Mouse (Mus musculus) fat pad, adult 2 months (tissue): ENCODE results near the gene Krt19.

ENCODE experiments used
- DNase-seq: peaks from one replicate; pipeline ENCODE4 v3.0.0-alpha.2; 2011; ENCODE audit warnings: low read depth, low spot score; ENCODE audit errors: extremely low read depth

The Krt19 gene

GRCm38 (mm10) chr11:100137693-100138092 is 10.8 kb downstream of the Krt19 start:
- no peak for DNase-seq

- no peak for DNase-seq
These were observed 11.9 kb downstream of the Krt19 start for GRCm38 (mm10) chr11:100136559-100136958.

DNA sequence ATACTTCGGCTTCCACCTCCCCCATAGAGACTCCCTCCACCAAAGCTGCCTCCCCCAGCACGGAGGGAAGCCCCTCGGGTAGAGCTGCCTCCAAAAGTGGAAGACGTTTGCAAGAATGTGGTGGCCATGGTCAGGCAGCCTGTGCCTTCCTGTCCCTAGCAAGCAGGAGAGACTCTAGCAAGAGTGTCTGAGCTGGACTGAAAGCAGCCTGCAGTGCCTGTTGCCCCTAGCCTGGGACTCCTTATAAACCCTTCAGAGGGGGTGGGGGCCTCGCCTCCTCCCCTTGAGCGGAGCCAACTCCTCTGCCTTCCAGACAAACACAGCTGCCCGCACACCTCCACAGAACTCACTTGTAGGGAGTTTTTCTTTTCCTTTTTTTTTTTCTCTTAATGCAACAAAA is 12.7 kb downstream of the Krt19 start, which contains the start of gene Krt15:
Gene Krt15 (minus strand): TSS at position 198 of the 400 bp plus-strand sequence.
- DNase-seq = no peak

DNA sequence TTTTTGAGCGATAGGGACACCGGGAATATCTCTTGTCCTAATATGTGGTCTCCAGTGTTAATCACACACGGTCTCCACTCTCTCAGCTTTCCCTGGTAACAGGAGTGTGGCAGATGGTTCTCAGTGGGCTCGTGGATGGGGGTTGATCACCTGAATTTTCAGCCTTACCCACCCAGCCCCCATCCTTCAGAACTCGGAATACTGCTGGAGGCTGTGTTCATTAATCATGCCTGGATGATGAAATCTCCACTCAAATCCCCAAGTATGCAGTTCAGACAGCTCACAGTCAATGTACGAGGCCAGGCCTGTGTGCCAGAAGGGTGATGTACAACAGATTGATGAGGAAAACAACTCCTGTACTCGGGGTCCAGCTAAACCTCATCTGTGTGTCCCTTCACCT is 23.6 kb downstream of the Krt19 start:
- no peak for DNase-seq

- DNase-seq = no peak
These were observed 27.0 kb downstream of the Krt19 start, which contains the start of gene Krt13 for GRCm38 (mm10) chr11:100121466-100121865. Gene Krt13, minus strand, starts transcription at chr11:100121566.

DNA sequence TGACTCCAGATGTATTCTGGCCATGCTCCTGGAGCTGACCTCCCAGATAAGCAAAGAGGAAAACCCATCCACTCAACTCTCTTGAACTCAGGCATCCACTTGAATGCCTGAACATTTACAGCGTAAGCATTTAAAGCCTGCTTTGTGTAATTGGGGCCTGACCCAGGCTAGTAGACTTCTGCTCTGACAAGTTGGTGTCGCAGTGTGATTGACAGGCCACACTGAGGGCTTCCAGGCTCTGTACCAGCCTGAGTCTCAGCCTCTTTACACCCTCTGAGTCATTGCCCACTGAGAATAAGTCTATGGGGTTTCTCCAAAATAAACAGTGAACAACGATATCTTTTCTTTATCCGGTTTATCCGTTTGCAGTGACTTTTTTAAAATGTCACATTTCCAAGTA is 28.1 kb downstream of the Krt19 start:
- no peak for DNase-seq

DNA sequence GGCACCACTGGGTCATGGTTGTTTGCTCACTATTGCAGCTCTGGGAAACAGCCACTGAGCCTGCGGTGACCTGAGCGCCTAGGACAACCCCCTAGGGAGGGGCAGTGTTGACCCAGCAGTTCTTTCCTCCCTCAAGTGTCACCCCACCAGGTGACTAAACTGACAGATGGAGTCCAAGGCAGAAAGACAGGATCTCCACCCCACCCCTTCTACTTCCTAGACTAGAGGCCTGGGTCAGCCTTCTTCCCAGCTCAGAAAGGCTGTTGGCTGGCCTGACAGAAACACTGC is 34.8 kb downstream of the Krt19 start:
- DNase-seq = no peak

GRCm38 (mm10) chr11:100112935-100113741 is 35.3 kb downstream of the Krt19 start:
- DNase-seq = no peak

DNA sequence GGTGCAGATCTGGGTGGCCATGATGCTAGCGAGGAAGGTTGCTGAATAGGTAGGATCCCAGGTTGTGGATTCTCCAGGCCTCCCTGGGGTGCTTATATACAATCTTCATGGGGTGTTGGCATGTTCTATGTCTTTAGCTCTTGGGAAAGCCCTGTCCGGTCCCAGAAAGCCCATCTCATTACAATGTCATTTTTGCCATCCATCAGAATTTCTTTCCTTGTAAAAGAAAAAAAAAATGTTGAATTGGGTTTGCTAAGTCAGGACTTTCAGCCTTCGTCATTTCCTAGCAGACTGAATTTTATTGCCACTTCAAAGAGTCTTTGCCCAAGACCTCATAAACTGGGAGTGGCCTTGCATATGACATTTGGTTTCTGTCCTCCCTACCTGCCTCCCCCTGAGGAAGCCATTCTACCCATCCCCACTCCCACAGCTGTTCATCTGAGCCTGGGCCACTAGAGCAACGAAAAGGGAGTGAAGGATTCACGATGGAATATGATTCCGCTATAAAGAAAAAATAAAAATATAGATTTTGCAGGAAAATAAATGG is 42.8 kb downstream of the Krt19 start, which contains the start of gene Krt36:
Gene Krt36 (minus strand): TSS at position 51 of the 547 bp plus-strand sequence.
- no peak for DNase-seq

DNA sequence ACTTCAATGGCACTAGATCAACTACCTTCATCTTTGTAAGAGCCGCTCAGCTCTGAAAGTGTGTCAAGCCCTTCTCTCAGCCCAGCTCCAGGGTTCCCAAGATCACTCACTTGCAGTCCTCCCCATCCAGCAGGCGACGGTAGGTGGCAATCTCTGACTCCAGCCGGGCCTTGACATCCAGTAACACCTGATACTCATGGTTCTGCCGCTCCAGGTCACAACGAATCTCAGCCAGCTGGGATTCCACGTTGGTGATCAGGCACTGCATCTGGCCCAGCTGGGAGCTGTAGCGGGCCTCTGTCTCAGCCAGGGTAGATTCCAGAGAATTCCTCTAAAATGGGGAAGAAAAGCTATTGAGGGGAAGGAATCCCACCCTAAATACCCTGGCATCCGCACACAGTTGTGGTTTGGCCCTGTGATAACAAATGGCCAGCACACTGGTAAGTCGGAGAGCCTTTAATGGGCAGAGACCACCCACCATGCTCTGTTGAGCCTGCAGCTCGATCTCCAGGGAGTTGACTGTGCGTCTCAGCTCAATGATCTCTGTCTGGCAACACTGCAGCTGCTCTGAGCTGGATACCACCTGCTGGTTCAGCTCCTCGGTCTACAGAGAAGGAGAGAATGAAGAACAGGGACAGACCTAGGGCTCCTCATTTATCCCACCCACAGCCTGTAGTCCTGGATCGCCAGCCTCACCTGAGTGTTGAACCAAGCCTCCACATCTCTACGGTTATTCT is 45.6 kb downstream of the Krt19 start:
- no peak for DNase-seq

DNA sequence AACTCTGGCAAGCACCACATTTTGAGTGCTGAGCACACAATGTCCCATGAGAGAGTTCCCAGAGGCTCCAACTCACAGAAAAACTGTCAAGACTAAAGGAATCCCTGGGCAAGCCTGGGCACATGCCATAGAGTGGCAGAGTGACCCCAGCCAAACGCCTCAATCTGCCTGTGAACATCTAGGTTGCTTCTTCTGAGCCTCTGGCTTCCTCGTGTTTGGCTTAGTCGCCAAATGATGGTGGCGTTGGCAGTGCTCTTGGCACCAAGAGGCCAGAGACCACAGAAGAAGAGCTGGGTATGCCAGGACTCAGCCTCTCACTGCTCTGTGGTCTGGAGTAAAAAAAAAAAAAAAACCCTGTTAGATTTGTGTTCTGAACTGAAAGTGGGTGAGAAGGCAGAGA is 48.1 kb downstream of the Krt19 start:
- DNase-seq = peak; percentile 84

GRCm38 (mm10) chr11:100097819-100098218 is 50.6 kb downstream of the Krt19 start:
- DNase-seq = no peak

DNA sequence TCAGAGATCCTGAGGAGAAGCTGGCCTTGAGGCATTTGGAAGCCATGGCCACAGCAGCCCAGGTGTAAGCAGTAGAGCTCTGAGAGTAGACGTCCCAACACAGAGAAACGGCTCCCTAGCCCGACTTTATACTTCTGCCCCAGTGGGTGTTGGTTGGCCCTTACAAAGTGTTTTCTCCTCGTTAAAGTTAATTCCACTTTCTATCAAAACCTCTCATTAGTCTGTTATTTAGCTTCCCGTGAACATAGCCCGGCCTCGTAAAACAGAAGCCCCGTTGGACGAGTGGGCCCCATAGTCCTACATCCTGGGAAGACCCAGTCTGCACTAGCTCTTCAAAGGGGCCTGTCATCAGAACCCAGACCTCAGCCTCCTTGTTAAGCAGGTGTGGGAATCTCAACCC is 52.3 kb downstream of the Krt19 start, which contains the start of gene Krt35:
Gene Krt35 (minus strand): TSS at position 101 of the 400 bp plus-strand sequence.
- no peak for DNase-seq
